Mouse (Mus musculus) ES-Bruce4 (cell line): ENCODE results near the gene Klk13. TPM values are rescaled to one million over a fixed set of nuclear protein-coding genes. Genes with fewer than 3 reads are reported as not detected.
"Not testable (repeated sequence)": the region's sequence is repeated elsewhere in the genome, so short reads cannot be mapped to it uniquely, and the experiment has no call there.

ENCODE experiments used
- H3K27ac ChIP-seq: 2 replicates; pipeline ENCODE4 v1.5.1; 2012; ENCODE audit warnings: low read length, inconsistent platforms; ENCODE audit not compliant: insufficient read depth
- H3K27me3 ChIP-seq: 2 replicates; pipeline ENCODE4 v1.6.1; 2012; ENCODE audit warnings: mild to moderate bottlenecking, low read length, inconsistent platforms; ENCODE audit not compliant: control insufficient read depth, poor library complexity, insufficient read depth, severe bottlenecking
- H3K36me3 ChIP-seq: 2 replicates; pipeline ENCODE4 v1.6.1; 2012; ENCODE audit warnings: inconsistent platforms, mild to moderate bottlenecking, low read length, moderate library complexity; ENCODE audit not compliant: control insufficient read depth, poor library complexity, insufficient read depth, severe bottlenecking
- H3K4me1 ChIP-seq: one replicate; pipeline ENCODE4 v1.8.1; 2011; ENCODE audit warnings: low read length; ENCODE audit not compliant: control insufficient read depth, insufficient read depth
- H3K4me3 ChIP-seq: 2 replicates; pipeline ENCODE4 v1.5.1; 2011; ENCODE audit warnings: low read depth, mild to moderate bottlenecking, low read length
- H3K9ac ChIP-seq: 2 replicates; pipeline ENCODE4 v1.6.1; 2012; ENCODE audit warnings: low read depth, mild to moderate bottlenecking, inconsistent platforms; ENCODE audit not compliant: poor library complexity, severe bottlenecking
- H3K9me3 ChIP-seq: replicated peaks from 2 replicates; pipeline ENCODE4 v1.6.1; 2012; ENCODE audit warnings: mild to moderate bottlenecking, low read length, inconsistent platforms; ENCODE audit not compliant: control insufficient read depth, poor library complexity, insufficient read depth, severe bottlenecking
- CTCF ChIP-seq: IDR thresholded peaks from one replicate; pipeline ENCODE4 v1.8.1; 2011; ENCODE audit warnings: low read depth, low read length
- EP300 ChIP-seq: IDR thresholded peaks from 2 replicates; pipeline ENCODE4 v1.6.1; 2011; ENCODE audit warnings: low read depth, low read length; ENCODE audit not compliant: insufficient read depth
- POLR2A ChIP-seq: IDR thresholded peaks from one replicate; pipeline ENCODE4 v1.8.1; 2011; ENCODE audit warnings: low read length; ENCODE audit not compliant: insufficient read depth
- polyA plus RNA-seq: library from polyadenylated mRNA; stranded (reverse); fragments of >200 nt; gene quantifications from 2 replicates; pipeline ENCODE4 v1.2.4, GENCODE M21; 2011; ENCODE audit warnings: low read depth; ENCODE audit not compliant: missing spikeins, insufficient read depth, insufficient read length

Gene Klk13
- polyA plus RNA-seq, 1 experiment = 1.8 TPM

DNA sequence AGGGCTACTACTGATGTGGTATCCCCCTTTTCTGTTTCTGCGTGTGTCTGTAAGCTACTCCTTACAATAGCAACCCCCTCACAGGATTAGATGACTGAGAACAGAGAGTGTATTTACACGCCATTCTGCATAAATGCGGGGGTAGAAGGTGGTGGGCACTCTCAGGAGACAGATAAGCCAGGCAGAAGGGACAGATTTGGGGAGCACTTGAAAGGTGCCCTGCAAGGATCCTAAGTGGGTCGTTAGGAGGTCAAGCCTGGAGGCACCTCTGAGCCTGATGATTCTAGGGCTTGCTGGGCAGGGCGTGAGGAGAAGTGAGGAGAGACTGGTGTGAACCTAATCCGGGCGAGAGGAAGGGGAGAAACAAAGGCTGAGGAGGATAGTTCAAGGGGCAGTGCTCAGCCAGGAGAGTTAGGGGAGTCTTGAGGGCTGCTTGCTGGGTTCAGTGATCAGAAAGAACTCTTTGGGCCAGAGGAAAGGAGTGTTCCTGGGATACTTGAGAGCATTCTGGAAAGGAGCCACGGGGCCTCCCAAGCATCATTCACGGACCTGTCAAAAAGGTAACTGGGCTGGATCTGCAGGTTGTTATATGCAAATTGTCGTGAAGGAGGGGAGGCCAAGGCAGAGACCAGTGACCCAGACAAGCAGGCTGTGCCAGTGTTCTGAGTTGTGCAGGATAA lies 39.6 kb upstream of the Klk13 start:
- H3K9ac ChIP-seq = peak overlapping the region; percentile 70
- H3K27ac ChIP-seq = no peak overlapping the region
- TF ChIP-seq EP300 (no peak), POLR2A (no peak), CTCF (no peak)
- H3K27me3 ChIP-seq = no peaks in the 10 kb centered on the region
- H3K36me3 ChIP-seq = no peaks in the 10 kb centered on the region
- H3K4me1 ChIP-seq = peaks cover 2% of the 10 kb centered on the region
- H3K9me3 ChIP-seq = no peaks in the 10 kb centered on the region
- H3K4me3 ChIP-seq = peak overlapping the region; percentile 97

DNA sequence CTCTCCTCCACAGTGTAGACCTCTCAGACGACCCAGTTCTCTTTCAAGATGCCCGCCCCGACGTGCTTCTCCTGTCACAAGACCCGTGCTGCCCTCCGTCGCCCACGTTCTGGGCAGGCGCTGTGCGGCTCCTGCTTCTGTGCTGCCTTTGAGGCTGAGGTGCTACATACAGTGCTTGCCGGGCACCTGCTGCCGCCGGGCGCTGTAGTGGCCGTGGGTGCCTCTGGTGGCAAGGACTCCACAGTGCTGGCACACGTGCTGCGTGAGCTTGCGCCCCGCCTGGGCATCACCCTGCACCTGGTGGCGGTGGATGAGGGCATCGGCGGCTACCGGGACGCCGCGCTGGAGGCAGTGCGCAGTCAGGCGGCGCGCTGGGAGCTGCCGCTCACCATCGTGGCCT lies 37.3 kb upstream of the Klk13 start:
- Histone ChIP-seq H3K27ac (no peak overlapping the region), H3K36me3 (no peaks in the 10 kb centered on the region), H3K4me3 (peak overlapping the region; percentile 38), H3K4me1 (peaks cover 2% of the 10 kb centered on the region), H3K9ac (peak overlapping the region; percentile 5; the same call in 1 of the 2 replicates), H3K9me3 (no peaks in the 10 kb centered on the region), H3K27me3 (no peaks in the 10 kb centered on the region)
- TF ChIP-seq EP300 (no peak), POLR2A (no peak), CTCF (no peak)

DNA sequence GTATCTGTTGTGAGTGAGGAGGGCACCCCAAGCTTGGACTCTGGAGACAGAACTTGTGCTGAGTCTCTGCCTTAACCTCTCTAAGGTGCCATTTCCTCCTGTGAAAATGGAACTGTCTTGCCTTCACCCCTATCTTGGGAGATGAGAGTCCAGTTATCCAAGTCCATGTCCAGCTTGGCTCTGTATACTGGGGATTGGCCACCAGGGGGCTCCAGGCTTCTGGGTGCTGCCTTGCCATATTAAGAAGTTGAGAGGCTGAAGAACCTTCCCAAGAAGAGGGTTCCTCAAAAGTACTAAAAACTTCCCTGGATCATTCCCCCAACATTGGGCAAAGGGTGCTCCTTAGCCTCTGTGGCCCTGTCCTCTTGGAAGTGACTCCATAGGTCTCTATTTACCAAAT lies 33.9 kb upstream of the Klk13 start:
- Histone ChIP-seq H3K27ac (no peak overlapping the region), H3K9ac (no peak overlapping the region), H3K9me3 (no peaks in the 10 kb centered on the region), H3K36me3 (no peaks in the 10 kb centered on the region), H3K4me1 (peaks cover 2% of the 10 kb centered on the region), H3K27me3 (no peaks in the 10 kb centered on the region), H3K4me3 (no peak overlapping the region)
- no peak for TF ChIP-seq POLR2A
- TF ChIP-seq CTCF = peak; percentile 60

DNA sequence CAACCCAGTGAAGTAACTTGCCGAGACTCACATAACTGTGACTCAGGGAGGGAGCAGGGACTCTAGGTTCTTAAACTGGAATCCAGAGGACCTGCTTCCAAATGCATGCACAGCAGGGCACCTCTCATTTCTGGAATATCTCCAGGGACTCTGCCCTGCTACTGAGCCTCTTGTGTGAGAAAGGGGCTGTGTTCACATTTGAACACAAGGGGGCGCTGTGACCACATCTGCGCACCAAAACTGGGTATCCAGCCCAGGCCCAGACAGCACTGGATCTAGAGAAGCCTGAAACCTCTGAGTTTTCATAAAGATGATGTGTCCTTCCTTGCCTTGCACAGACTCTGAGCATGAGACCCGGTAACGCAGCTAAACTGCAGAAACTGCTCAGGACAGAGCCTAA lies 31.4 kb upstream of the Klk13 start:
- no peak for TF ChIP-seq POLR2A
- no peak for TF ChIP-seq EP300
- peak; percentile 98 for TF ChIP-seq CTCF

DNA sequence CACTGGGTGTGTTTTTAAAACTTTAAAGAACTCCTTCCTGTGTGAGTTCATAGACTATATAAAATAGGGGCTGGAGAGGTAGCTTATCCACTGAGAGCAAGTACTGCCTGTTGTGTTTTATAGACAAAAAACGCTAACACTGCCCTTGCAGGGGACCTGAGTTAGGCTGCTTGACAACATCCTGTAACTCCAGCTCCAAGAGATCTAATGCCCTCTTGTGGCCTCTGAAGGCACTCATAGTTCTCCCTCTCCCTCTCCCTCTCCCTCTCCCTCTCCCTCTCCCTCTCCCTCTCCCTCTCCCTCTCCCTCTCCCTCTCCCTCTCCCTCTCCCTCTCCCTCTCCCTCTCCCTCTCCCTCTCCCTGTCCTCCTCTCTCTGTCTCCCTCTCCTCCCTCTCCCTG lies 29.9 kb upstream of the Klk13 start:
- H3K4me1 ChIP-seq, H3K4me3 ChIP-seq, H3K9me3 ChIP-seq, H3K27ac ChIP-seq, H3K9ac ChIP-seq, H3K36me3 ChIP-seq, H3K27me3 ChIP-seq: not testable (repeated sequence)
- TF ChIP-seq CTCF = peak; percentile 29

More for the DNA sequence above, 31.4 kb upstream of the Klk13 start:
- H3K27me3 ChIP-seq = no peaks in the 10 kb centered on the region
- no peak overlapping the region for H3K9ac ChIP-seq
- no peak overlapping the region for H3K27ac ChIP-seq
- no peaks in the 10 kb centered on the region for H3K36me3 ChIP-seq
- no peaks in the 10 kb centered on the region for H3K9me3 ChIP-seq
- H3K4me1 ChIP-seq = no peaks in the 10 kb centered on the region
- no peak overlapping the region for H3K4me3 ChIP-seq

DNA sequence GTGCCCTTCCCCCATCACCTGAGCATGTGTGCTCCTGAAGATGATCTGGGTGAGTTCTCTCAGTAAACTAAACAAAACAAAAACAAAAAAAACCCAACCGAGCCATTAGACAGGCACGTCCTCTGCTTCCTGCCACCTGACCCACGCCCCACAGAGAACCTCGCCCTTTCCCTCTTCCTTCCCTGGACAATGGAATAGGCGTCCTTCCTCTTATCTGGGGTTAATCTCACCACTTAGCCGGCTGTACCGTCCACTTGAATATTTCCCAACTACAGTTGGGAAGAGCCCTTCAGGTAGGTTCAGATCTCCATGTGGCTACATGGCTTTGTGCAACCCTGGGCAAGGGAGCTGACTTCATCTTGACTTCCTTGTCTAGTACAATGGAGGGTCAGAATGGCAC lies 27.3 kb upstream of the Klk13 start:
- H3K27me3 ChIP-seq = no peaks in the 10 kb centered on the region
- no peak overlapping the region for H3K27ac ChIP-seq
- H3K36me3 ChIP-seq = no peaks in the 10 kb centered on the region
- no peak overlapping the region for H3K4me3 ChIP-seq
- no peaks in the 10 kb centered on the region for H3K9me3 ChIP-seq
- H3K9ac ChIP-seq = no peak overlapping the region
- TF ChIP-seq CTCF (no peak), EP300 (no peak), POLR2A (no peak)
- no peaks in the 10 kb centered on the region for H3K4me1 ChIP-seq
